Mouse (Mus musculus) liver, embryonic 14.5 days (tissue): ENCODE results near the gene Bcl11a.

Experiments used
- CTCF ChIP-seq: IDR thresholded peaks from 2 replicates; pipeline ENCODE4 v1.5.1; 2016; ENCODE audit warnings: antibody characterized with exemption, low read depth, control low read depth
- EP300 ChIP-seq: IDR thresholded peaks from 2 replicates; pipeline ENCODE4 v1.6.1; 2016; ENCODE audit warnings: antibody characterized with exemption, low read depth

GRCm38 (mm10) chr11:24044025-24044424, 33.8 kb upstream of the Bcl11a start:
- TF ChIP-seq CTCF, result no peak
- no peak for TF ChIP-seq EP300
